Mouse (Mus musculus): ENCODE data around the gene Napepld. TPM values are rescaled to one million over a fixed set of nuclear protein-coding genes. Genes with fewer than 3 reads are reported as not detected.

Gene Napepld
- polyA plus RNA-seq, 1 experiment from 2014 or later: 3.6 TPM

DNA sequence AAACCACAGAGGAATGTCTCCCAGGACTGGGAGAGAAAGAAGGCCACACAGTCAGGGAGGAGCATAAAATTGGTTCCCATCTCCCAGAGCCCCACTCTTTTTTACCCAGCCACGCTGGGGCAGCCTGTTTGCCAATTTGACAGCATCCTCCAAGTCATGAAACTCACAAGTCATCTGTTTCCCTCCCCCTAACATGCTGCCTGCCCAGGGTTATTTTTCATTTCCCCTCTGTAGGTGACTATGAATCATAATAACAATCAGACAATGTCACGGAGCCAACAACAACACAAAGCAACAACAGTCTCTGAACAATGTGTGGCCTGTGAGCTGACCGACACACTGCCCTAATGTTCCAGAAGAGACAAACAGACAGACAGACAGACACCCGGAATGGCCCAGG is 21.2 kb downstream of the Napepld start:
- Histone ChIP-seq H3K27me3 (ENCODE audit: control insufficient read depth, insufficient read depth, low read length) (no peaks in the 10 kb centered on the region), H3K4me1 (ENCODE audit: control insufficient read depth, insufficient read depth, low read length) (no peaks in the 10 kb centered on the region), H3K36me3 (ENCODE audit: control insufficient read depth, insufficient read depth, low read length) (no peaks in the 10 kb centered on the region), H3K9ac (ENCODE audit: low read length) (no peak overlapping the region), H3K4me3 (replicated peaks; ENCODE audit: low read length) (no peak overlapping the region), H3K4me2 (ENCODE audit: low read depth, low read length) (no peak overlapping the region), H3K27ac (ENCODE audit: low read length) (no peak overlapping the region), H3K9me3 (replicated peaks; ENCODE audit: control insufficient read depth, low read length) (peaks cover 3% of the 10 kb centered on the region; the same call in 1 of the 2 replicates)
- ATAC-seq (ENCODE audit: insufficient read depth, low FRiP score): no peak
- 66% methylated on average over 4 of the region's 4 CpGs for WGBS

GRCm38 (mm10) chr5:21678363-21678762 is 22.8 kb downstream of the Napepld start:
- Histone ChIP-seq H3K27ac (ENCODE audit: low read length) (no peak overlapping the region), H3K9ac (ENCODE audit: low read length) (no peak overlapping the region), H3K4me2 (ENCODE audit: low read depth, low read length) (no peak overlapping the region), H3K4me1 (ENCODE audit: control insufficient read depth, insufficient read depth, low read length) (no peaks in the 10 kb centered on the region), H3K36me3 (ENCODE audit: control insufficient read depth, insufficient read depth, low read length) (no peaks in the 10 kb centered on the region), H3K27me3 (ENCODE audit: control insufficient read depth, insufficient read depth, low read length) (no peaks in the 10 kb centered on the region), H3K4me3 (replicated peaks; ENCODE audit: low read length) (no peak overlapping the region), H3K9me3 (replicated peaks; ENCODE audit: control insufficient read depth, low read length) (no peaks in the 10 kb centered on the region; the same call in 1 of the 2 replicates)
- 96% methylated on average over 9 of the region's 9 CpGs for WGBS
- ATAC-seq (ENCODE audit: insufficient read depth, low FRiP score): no peak

DNA sequence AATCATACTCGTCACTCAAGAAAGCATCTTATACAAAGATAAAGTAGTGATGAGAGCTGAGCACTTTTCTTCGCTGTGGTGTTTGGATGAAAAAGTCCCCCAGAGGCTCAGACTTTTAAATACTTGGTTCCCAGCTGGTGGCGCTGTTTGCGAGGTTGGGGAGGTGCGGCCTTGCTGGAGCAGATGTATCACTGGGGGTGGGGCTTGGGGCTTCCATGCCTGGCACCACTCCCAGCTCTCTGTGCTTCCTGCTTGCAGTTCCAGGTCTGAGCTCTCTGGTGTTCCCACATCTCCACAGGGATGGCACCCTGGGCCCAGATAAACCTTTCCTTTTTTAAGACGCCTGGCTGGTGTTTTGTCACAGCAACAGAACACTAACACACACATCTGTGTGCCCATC is 23.3 kb downstream of the Napepld start:
- Histone ChIP-seq H3K9me3 (replicated peaks; ENCODE audit: control insufficient read depth, low read length) (no peaks in the 10 kb centered on the region; the same call in 1 of the 2 replicates), H3K4me3 (replicated peaks; ENCODE audit: low read length) (no peak overlapping the region), H3K4me1 (ENCODE audit: control insufficient read depth, insufficient read depth, low read length) (no peaks in the 10 kb centered on the region), H3K27ac (ENCODE audit: low read length) (no peak overlapping the region), H3K4me2 (ENCODE audit: low read depth, low read length) (no peak overlapping the region), H3K9ac (ENCODE audit: low read length) (no peak overlapping the region), H3K27me3 (ENCODE audit: control insufficient read depth, insufficient read depth, low read length) (no peaks in the 10 kb centered on the region), H3K36me3 (ENCODE audit: control insufficient read depth, insufficient read depth, low read length) (no peaks in the 10 kb centered on the region)
- ATAC-seq (ENCODE audit: insufficient read depth, low FRiP score): no peak
- WGBS: 94% methylated on average over 6 of the region's 6 CpGs

GRCm38 (mm10) chr5:21675494-21675893 is 25.7 kb downstream of the Napepld start:
- Histone ChIP-seq H3K36me3 (ENCODE audit: control insufficient read depth, insufficient read depth, low read length) (no peaks in the 10 kb centered on the region), H3K27me3 (ENCODE audit: control insufficient read depth, insufficient read depth, low read length) (no peaks in the 10 kb centered on the region), H3K4me1 (ENCODE audit: control insufficient read depth, insufficient read depth, low read length) (no peaks in the 10 kb centered on the region), H3K4me2 (ENCODE audit: low read depth, low read length) (no peak overlapping the region), H3K9ac (ENCODE audit: low read length) (no peak overlapping the region), H3K9me3 (replicated peaks; ENCODE audit: control insufficient read depth, low read length) (no peaks in the 10 kb centered on the region; the same call in 1 of the 2 replicates), H3K27ac (ENCODE audit: low read length) (no peak overlapping the region), H3K4me3 (replicated peaks; ENCODE audit: low read length) (no peak overlapping the region)
- WGBS: 94% methylated on average over 23 of the region's 23 CpGs
- no peak for ATAC-seq (ENCODE audit: insufficient read depth, low FRiP score)

DNA sequence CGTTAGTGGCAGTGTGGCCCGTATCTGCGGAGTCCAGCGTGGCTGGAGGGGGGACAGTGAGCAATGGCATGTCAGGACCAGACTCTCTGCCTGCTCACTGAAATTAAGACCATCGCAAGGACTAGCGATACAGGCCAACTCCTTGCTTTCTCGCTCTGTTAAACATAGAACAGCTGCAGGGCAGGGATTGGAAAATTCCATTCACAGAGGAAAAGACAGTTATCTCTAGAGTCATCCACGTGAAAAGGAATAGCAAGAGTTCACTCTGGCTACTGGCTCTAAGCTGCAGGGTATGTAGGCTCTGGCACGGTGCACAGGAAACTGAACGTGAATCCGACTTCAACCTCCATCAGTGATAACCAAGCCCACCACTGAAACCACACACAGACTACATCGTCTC is 26.2 kb downstream of the Napepld start:
- Histone ChIP-seq H3K27ac (ENCODE audit: low read length) (no peak overlapping the region), H3K27me3 (ENCODE audit: control insufficient read depth, insufficient read depth, low read length) (no peaks in the 10 kb centered on the region), H3K36me3 (ENCODE audit: control insufficient read depth, insufficient read depth, low read length) (no peaks in the 10 kb centered on the region), H3K4me1 (ENCODE audit: control insufficient read depth, insufficient read depth, low read length) (no peaks in the 10 kb centered on the region), H3K4me2 (ENCODE audit: low read depth, low read length) (no peak overlapping the region), H3K9ac (ENCODE audit: low read length) (no peak overlapping the region), H3K9me3 (replicated peaks; ENCODE audit: control insufficient read depth, low read length) (no peaks in the 10 kb centered on the region; the same call in 1 of the 2 replicates), H3K4me3 (replicated peaks; ENCODE audit: low read length) (no peak overlapping the region)
- WGBS: 68% methylated on average over 12 of the region's 12 CpGs
- ATAC-seq (ENCODE audit: insufficient read depth, low FRiP score): no peak

DNA sequence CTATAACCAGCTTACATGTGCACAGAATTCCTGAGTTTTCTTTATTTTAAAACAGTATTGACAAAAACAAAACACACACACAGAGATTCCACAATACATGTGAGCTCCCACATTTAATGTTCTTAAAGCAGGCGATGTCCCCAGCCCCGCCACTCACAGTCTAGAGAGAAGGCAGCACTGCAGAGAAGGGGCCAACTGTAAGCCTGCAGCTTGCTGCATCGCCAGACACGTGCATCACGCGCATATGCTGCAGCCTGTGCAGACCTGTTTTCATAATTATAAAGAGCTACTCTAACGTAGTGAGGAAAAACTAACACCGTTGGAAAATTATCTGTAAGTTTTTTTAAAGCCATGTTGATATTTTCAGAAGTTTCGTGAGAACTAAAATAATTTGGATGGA is 27.5 kb downstream of the Napepld start:
- Histone ChIP-seq H3K36me3 (ENCODE audit: control insufficient read depth, insufficient read depth, low read length) (no peaks in the 10 kb centered on the region), H3K4me3 (replicated peaks; ENCODE audit: low read length) (no peak overlapping the region), H3K9ac (ENCODE audit: low read length) (no peak overlapping the region), H3K9me3 (replicated peaks; ENCODE audit: control insufficient read depth, low read length) (no peaks in the 10 kb centered on the region; the same call in 1 of the 2 replicates), H3K4me2 (ENCODE audit: low read depth, low read length) (peak overlapping the region; percentile 46), H3K27me3 (ENCODE audit: control insufficient read depth, insufficient read depth, low read length) (no peaks in the 10 kb centered on the region), H3K27ac (ENCODE audit: low read length) (no peak overlapping the region), H3K4me1 (ENCODE audit: control insufficient read depth, insufficient read depth, low read length) (no peaks in the 10 kb centered on the region)
- no peak for ATAC-seq (ENCODE audit: insufficient read depth, low FRiP score)
- 75% methylated on average over 9 of the region's 9 CpGs for WGBS

GRCm38 (mm10) chr5:21672812-21673635 is 28.2 kb downstream of the Napepld start:
- H3K27me3 ChIP-seq (ENCODE audit: control insufficient read depth, insufficient read depth, low read length): no peaks in the 10 kb centered on the region
- no peak overlapping the region; the same call in 1 of the 2 replicates for H3K9ac ChIP-seq (ENCODE audit: low read length)
- H3K36me3 ChIP-seq (ENCODE audit: control insufficient read depth, insufficient read depth, low read length): no peaks in the 10 kb centered on the region
- no peaks in the 10 kb centered on the region; the same call in 1 of the 2 replicates for H3K9me3 ChIP-seq (replicated peaks; ENCODE audit: control insufficient read depth, low read length)
- no peaks in the 10 kb centered on the region for H3K4me1 ChIP-seq (ENCODE audit: control insufficient read depth, insufficient read depth, low read length)
- WGBS: 25% methylated on average over 23 of the region's 23 CpGs
- H3K4me3 ChIP-seq (replicated peaks; ENCODE audit: low read length): peak overlapping the region; percentile 35
- peak overlapping the region; percentile 46 for H3K4me2 ChIP-seq (ENCODE audit: low read depth, low read length)
- peak; percentile 81 for ATAC-seq (ENCODE audit: insufficient read depth, low FRiP score)
- H3K27ac ChIP-seq (ENCODE audit: low read length): peak overlapping the region; percentile 61

DNA sequence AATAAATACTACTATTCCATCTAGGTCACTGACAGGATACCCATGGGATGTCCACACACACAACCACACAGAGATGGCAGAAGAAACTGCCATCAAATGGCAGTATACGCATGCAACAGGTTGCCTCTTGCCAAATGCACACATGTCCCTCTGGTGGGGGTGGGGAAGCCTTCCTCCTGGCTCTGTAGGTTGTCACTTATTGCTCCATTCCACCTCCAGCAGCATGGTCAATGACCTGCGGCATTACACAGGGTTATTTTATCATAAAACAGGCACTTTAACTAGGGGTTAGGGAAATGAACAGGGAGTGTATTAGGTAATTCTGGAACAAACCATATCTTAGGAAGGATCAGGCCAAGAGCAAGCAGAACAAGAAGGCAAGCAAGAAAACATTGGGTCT is 31.9 kb downstream of the Napepld start:
- ATAC-seq (ENCODE audit: insufficient read depth, low FRiP score): no peak
- Histone ChIP-seq H3K36me3 (ENCODE audit: control insufficient read depth, insufficient read depth, low read length) (no peaks in the 10 kb centered on the region), H3K27me3 (ENCODE audit: control insufficient read depth, insufficient read depth, low read length) (no peaks in the 10 kb centered on the region), H3K9me3 (replicated peaks; ENCODE audit: control insufficient read depth, low read length) (no peaks in the 10 kb centered on the region), H3K4me3 (replicated peaks; ENCODE audit: low read length) (no peak overlapping the region), H3K27ac (ENCODE audit: low read length) (no peak overlapping the region), H3K4me2 (ENCODE audit: low read depth, low read length) (no peak overlapping the region), H3K4me1 (ENCODE audit: control insufficient read depth, insufficient read depth, low read length) (no peaks in the 10 kb centered on the region), H3K9ac (ENCODE audit: low read length) (no peak overlapping the region)
- 87% methylated on average over 2 of the region's 2 CpGs for WGBS

- H3K27me3 ChIP-seq (ENCODE audit: control insufficient read depth, insufficient read depth, low read length): no peaks in the 10 kb centered on the region
- 43% methylated on average over 8 of the region's 8 CpGs for WGBS
- H3K36me3 ChIP-seq (ENCODE audit: control insufficient read depth, insufficient read depth, low read length): no peaks in the 10 kb centered on the region
- ATAC-seq (ENCODE audit: insufficient read depth, low FRiP score): no peak
- no peak overlapping the region for H3K27ac ChIP-seq (ENCODE audit: low read length)
- no peaks in the 10 kb centered on the region for H3K4me1 ChIP-seq (ENCODE audit: control insufficient read depth, insufficient read depth, low read length)
- H3K9ac ChIP-seq (ENCODE audit: low read length): no peak overlapping the region
- no peaks in the 10 kb centered on the region for H3K9me3 ChIP-seq (replicated peaks; ENCODE audit: control insufficient read depth, low read length)
- no peak overlapping the region for H3K4me3 ChIP-seq (replicated peaks; ENCODE audit: low read length)
- no peak overlapping the region for H3K4me2 ChIP-seq (ENCODE audit: low read depth, low read length)
Observed at GRCm38 (mm10) chr5:21667191-21668137, 33.7 kb downstream of the Napepld start.
